Mouse (Mus musculus) liver, embryonic 15.5 days (tissue): ENCODE data around the gene Ier5. TPM values are rescaled to one million over a fixed set of nuclear protein-coding genes. Genes with fewer than 3 reads are reported as not detected.
A peak's percentile ranks its signal among the peaks of the same experiment; 100 is the strongest.

Source experiments
- ATAC-seq: fragments of 200-750 bp; cut with Nextera tagmentation; 2 replicates; pipeline ENCODE4 v1.8.0; 2017; ENCODE audit warnings: moderate number of reproducible peaks, mild to moderate bottlenecking, moderate library complexity; ENCODE audit not compliant: insufficient read depth
- H3K27ac ChIP-seq: fragments of 300-500 bp; sonication (generic); replicated peaks from 2 replicates; pipeline ENCODE4 v1.5.1; 2015; ENCODE audit warnings: mild to moderate bottlenecking, inconsistent platforms
- H3K27me3 ChIP-seq: fragments of 300-500 bp; sonication (generic); 2 replicates; pipeline ENCODE4 v1.6.1; 2015; ENCODE audit warnings: mild to moderate bottlenecking, inconsistent platforms
- H3K36me3 ChIP-seq: fragments of 300-500 bp; sonication (generic); replicated peaks from 2 replicates; pipeline ENCODE4 v1.6.1; 2015; ENCODE audit warnings: moderate library complexity, mild to moderate bottlenecking, inconsistent platforms
- H3K4me1 ChIP-seq: fragments of 300-500 bp; sonication (generic); replicated peaks from 2 replicates; pipeline ENCODE4 v1.6.1; 2015; ENCODE audit warnings: inconsistent platforms
- H3K4me2 ChIP-seq: fragments of 300-500 bp; sonication (generic); 2 replicates; pipeline ENCODE4 v1.6.1; 2015; ENCODE audit warnings: moderate library complexity, mild to moderate bottlenecking, inconsistent platforms
- H3K4me3 ChIP-seq: fragments of 300-500 bp; sonication (generic); replicated peaks from 2 replicates; pipeline ENCODE4 v1.5.1; 2015; ENCODE audit warnings: mild to moderate bottlenecking, inconsistent platforms
- H3K9ac ChIP-seq: fragments of 300-500 bp; sonication (generic); 2 replicates; pipeline ENCODE4 v1.6.1; 2015; ENCODE audit warnings: moderate library complexity, mild to moderate bottlenecking, inconsistent platforms
- H3K9me3 ChIP-seq: fragments of 300-500 bp; sonication (generic); replicated peaks from 2 replicates; pipeline ENCODE4 v1.6.1; 2016; ENCODE audit warnings: inconsistent platforms
- WGBS: fragments of 180-500 bp; shearing (Covaris S2); methylation state at CpG from one replicate; pipeline ENCODE4 v1.1.7; 2015; ENCODE audit warnings: mixed read lengths; ENCODE audit not compliant: insufficient replicate concordance; 5-methylcytosine and 5-hydroxymethylcytosine counted together
- polyA plus RNA-seq: library from polyadenylated mRNA; unstranded; fragments of >200 nt; fragmentation: Nextera tagmentation; extraction: Ambion mirVana; gene quantifications from 2 replicates; pipeline ENCODE4 v1.2.1, GENCODE M21; 2015

Ier5 gene
- polyA plus RNA-seq, result 2.5 and 2.7 TPM in 2 replicates

- Histone ChIP-seq H3K36me3 (peaks cover 4% of the 10 kb centered on the region; the same call in 1 of the 2 replicates), H3K9me3 (no peaks in the 10 kb centered on the region), H3K4me2 (peak within 1 kb of the TSS; percentile 76), H3K27me3 (no peaks in the 10 kb centered on the region), H3K9ac (peak within 1 kb of the TSS; percentile 100), H3K27ac (peak within 1 kb of the TSS; percentile 91), H3K4me1 (peaks cover 29% of the 10 kb centered on the region), H3K4me3 (peak within 1 kb of the TSS; percentile 99)
- WGBS, result under 1% methylated on average over 40 of the region's 40 CpGs
- ATAC-seq, result peak; percentile 88
These were observed at the start of gene Ier5 for GRCm38 (mm10) chr1:155099280-155099848. Gene Ier5, minus strand, starts transcription at chr1:155099636.

- no peaks in the 10 kb centered on the region for H3K9me3 ChIP-seq
- no peak overlapping the region for H3K4me2 ChIP-seq
- no peak overlapping the region for H3K27ac ChIP-seq
- 0 out of 2 replicates have a peak, but pooled peaks cover 5% of the 10 kb centered on the region for H3K4me1 ChIP-seq
- H3K9ac ChIP-seq, result no peak overlapping the region
- ATAC-seq, result no peak
- no peaks in the 10 kb centered on the region for H3K27me3 ChIP-seq
- H3K36me3 ChIP-seq, result no peaks in the 10 kb centered on the region
- 65% methylated on average over 2 of the region's 2 CpGs for WGBS
- no peak overlapping the region for H3K4me3 ChIP-seq
These were observed 47.8 kb upstream of the Ier5 start for GRCm38 (mm10) chr1:155147228-155147627.

GRCm38 (mm10) chr1:155146572-155146980 lies 47.1 kb upstream of the Ier5 start, which contains the start of gene Mr1:
Gene Mr1, minus strand, starts transcription at chr1:155146814.
- no peak for ATAC-seq
- peak within 1 kb of the TSS; percentile 41 for H3K4me3 ChIP-seq

GRCm38 (mm10) chr1:155145620-155146019 lies 46.2 kb upstream of the Ier5 start:
- Histone ChIP-seq H3K27ac (no peak overlapping the region), H3K27me3 (no peaks in the 10 kb centered on the region), H3K4me2 (peak overlapping the region; percentile 53), H3K9ac (no peak overlapping the region), H3K4me1 (0 out of 2 replicates have a peak, but pooled peaks cover 5% of the 10 kb centered on the region), H3K9me3 (no peaks in the 10 kb centered on the region), H3K4me3 (0 out of 2 replicates have a peak overlapping the region, but pooled peaks have one; percentile 41), H3K36me3 (no peaks in the 10 kb centered on the region)
- ATAC-seq, result no peak
- 19% methylated on average over 6 of the region's 6 CpGs for WGBS

More at GRCm38 (mm10) chr1:155146572-155146980, 47.1 kb upstream of the Ier5 start, which contains the start of gene Mr1:
- Histone ChIP-seq H3K4me2 (peak within 1 kb of the TSS; percentile 53), H3K27ac (no peak within 1 kb of the TSS), H3K9me3 (no peaks in the 10 kb centered on the region), H3K9ac (peak within 1 kb of the TSS; percentile 26; the same call in 1 of the 2 replicates), H3K27me3 (no peaks in the 10 kb centered on the region), H3K36me3 (no peaks in the 10 kb centered on the region), H3K4me1 (0 out of 2 replicates have a peak, but pooled peaks cover 5% of the 10 kb centered on the region)
- 28% methylated on average over 8 of the region's 8 CpGs for WGBS

GRCm38 (mm10) chr1:155140076-155140475 lies 40.6 kb upstream of the Ier5 start:
- Histone ChIP-seq H3K4me3 (no peak overlapping the region), H3K9me3 (no peaks in the 10 kb centered on the region), H3K27me3 (0 out of 2 replicates have a peak, but pooled peaks cover 11% of the 10 kb centered on the region), H3K36me3 (no peaks in the 10 kb centered on the region), H3K27ac (no peak overlapping the region), H3K4me2 (no peak overlapping the region), H3K4me1 (no peaks in the 10 kb centered on the region), H3K9ac (no peak overlapping the region)
- ATAC-seq, result no peak
- 32% methylated on average over 2 of the region's 2 CpGs for WGBS

GRCm38 (mm10) chr1:155138795-155139194 lies 39.4 kb upstream of the Ier5 start:
- Histone ChIP-seq H3K4me1 (no peaks in the 10 kb centered on the region), H3K27ac (no peak overlapping the region), H3K9ac (no peak overlapping the region), H3K4me3 (no peak overlapping the region), H3K4me2 (no peak overlapping the region), H3K27me3 (0 out of 2 replicates have a peak, but pooled peaks cover 14% of the 10 kb centered on the region), H3K9me3 (no peaks in the 10 kb centered on the region), H3K36me3 (no peaks in the 10 kb centered on the region)
- ATAC-seq, result no peak
- 59% methylated on average over 7 of the region's 7 CpGs for WGBS

- 39% methylated on average over 8 of the region's 8 CpGs for WGBS
- H3K4me2 ChIP-seq, result no peak overlapping the region
- no peaks in the 10 kb centered on the region for H3K9me3 ChIP-seq
- no peak overlapping the region for H3K4me3 ChIP-seq
- ATAC-seq, result no peak
- H3K27ac ChIP-seq, result no peak overlapping the region
- 0 out of 2 replicates have a peak, but pooled peaks cover 14% of the 10 kb centered on the region for H3K27me3 ChIP-seq
- H3K9ac ChIP-seq, result no peak overlapping the region
- H3K36me3 ChIP-seq, result no peaks in the 10 kb centered on the region
- H3K4me1 ChIP-seq, result no peaks in the 10 kb centered on the region
These were observed 35.4 kb upstream of the Ier5 start for GRCm38 (mm10) chr1:155134866-155135265.

GRCm38 (mm10) chr1:155127429-155127934 lies 28.0 kb upstream of the Ier5 start:
- Histone ChIP-seq H3K4me3 (no peak overlapping the region), H3K27ac (no peak overlapping the region), H3K9me3 (no peaks in the 10 kb centered on the region), H3K36me3 (no peaks in the 10 kb centered on the region), H3K4me1 (no peaks in the 10 kb centered on the region), H3K4me2 (no peak overlapping the region), H3K27me3 (no peaks in the 10 kb centered on the region), H3K9ac (no peak overlapping the region)
- ATAC-seq, result no peak
- 67% methylated on average over 5 of the region's 5 CpGs for WGBS

GRCm38 (mm10) chr1:155126716-155127115 lies 27.3 kb upstream of the Ier5 start:
- Histone ChIP-seq H3K27me3 (no peaks in the 10 kb centered on the region), H3K9me3 (no peaks in the 10 kb centered on the region), H3K9ac (no peak overlapping the region), H3K4me1 (no peaks in the 10 kb centered on the region), H3K36me3 (no peaks in the 10 kb centered on the region), H3K4me2 (no peak overlapping the region), H3K27ac (no peak overlapping the region), H3K4me3 (no peak overlapping the region)
- 77% methylated on average over 5 of the region's 5 CpGs for WGBS
- no peak for ATAC-seq

GRCm38 (mm10) chr1:155124397-155124796 lies 25.0 kb upstream of the Ier5 start:
- H3K27ac ChIP-seq, result no peak overlapping the region
- H3K36me3 ChIP-seq, result no peaks in the 10 kb centered on the region
- H3K9me3 ChIP-seq, result no peaks in the 10 kb centered on the region
- no peaks in the 10 kb centered on the region for H3K27me3 ChIP-seq
- no peak for ATAC-seq
- 78% methylated on average over 5 of the region's 5 CpGs for WGBS
- H3K4me3 ChIP-seq, result no peak overlapping the region
- H3K4me2 ChIP-seq, result no peak overlapping the region
- H3K4me1 ChIP-seq, result no peaks in the 10 kb centered on the region
- no peak overlapping the region for H3K9ac ChIP-seq

- H3K36me3 ChIP-seq, result no peaks in the 10 kb centered on the region
- WGBS, result 58% methylated on average over 21 of the region's 21 CpGs
- H3K27ac ChIP-seq, result no peak overlapping the region
- ATAC-seq, result no peak
- no peaks in the 10 kb centered on the region for H3K4me1 ChIP-seq
- no peaks in the 10 kb centered on the region for H3K9me3 ChIP-seq
- H3K9ac ChIP-seq, result no peak overlapping the region
- H3K4me2 ChIP-seq, result no peak overlapping the region
- H3K4me3 ChIP-seq, result no peak overlapping the region
- H3K27me3 ChIP-seq, result no peaks in the 10 kb centered on the region; the same call in 1 of the 2 replicates
These were observed 22.8 kb upstream of the Ier5 start for GRCm38 (mm10) chr1:155121977-155122939.
